Mouse (Mus musculus) lung, postnatal 0 days (tissue): Measurements from ENCODE around the gene Vpreb1. TPM values are rescaled to one million over a fixed set of nuclear protein-coding genes. Genes with fewer than 3 reads are reported as not detected.

Source experiments
- ATAC-seq: fragments of 200-750 bp; cut with Nextera tagmentation; 2 replicates; pipeline ENCODE4 v1.8.0; 2017; ENCODE audit warnings: moderate library complexity
- DNase-seq: peaks from one replicate; pipeline ENCODE4 v3.0.0-alpha.2; 2016; ENCODE audit warnings: low spot score
- H3K27ac ChIP-seq: fragments of 300-500 bp; sonication (generic); 2 replicates; pipeline ENCODE4 v1.5.1; 2014; ENCODE audit warnings: antibody characterized with exemption, mild to moderate bottlenecking, low read length, mixed read lengths
- H3K27me3 ChIP-seq: fragments of 300-500 bp; sonication (generic); replicated peaks from 2 replicates; pipeline ENCODE4 v1.6.1; 2014; ENCODE audit warnings: low read length, mixed read lengths; ENCODE audit not compliant: insufficient read depth
- H3K36me3 ChIP-seq: fragments of 300-500 bp; sonication (generic); 2 replicates; pipeline ENCODE4 v1.6.1; 2014; ENCODE audit warnings: low read length, mixed read lengths; ENCODE audit not compliant: insufficient read depth
- H3K4me1 ChIP-seq: fragments of 300-500 bp; sonication (generic); 2 replicates; pipeline ENCODE4 v1.6.1; 2014; ENCODE audit warnings: antibody characterized with exemption, low read depth, low read length, mixed read lengths; ENCODE audit not compliant: insufficient read depth
- H3K4me2 ChIP-seq: fragments of 300-500 bp; sonication (generic); replicated peaks from 2 replicates; pipeline ENCODE4 v1.6.1; 2014; ENCODE audit warnings: low read depth, mild to moderate bottlenecking, low read length, moderate library complexity, mixed read lengths
- H3K4me3 ChIP-seq: fragments of 300-500 bp; sonication (generic); 2 replicates; pipeline ENCODE4 v1.5.1; 2014; ENCODE audit warnings: low read depth, low read length
- H3K9ac ChIP-seq: fragments of 300-500 bp; sonication (generic); replicated peaks from 2 replicates; pipeline ENCODE4 v1.6.1; 2014; ENCODE audit warnings: low read depth, mild to moderate bottlenecking
- H3K9me3 ChIP-seq: fragments of 300-500 bp; sonication (generic); 2 replicates; pipeline ENCODE4 v1.6.1; 2016; ENCODE audit warnings: low read length, mixed read lengths
- CTCF ChIP-seq: IDR thresholded peaks from 2 replicates; pipeline ENCODE4 v1.5.1; 2016; ENCODE audit warnings: antibody characterized with exemption, mild to moderate bottlenecking
- EP300 ChIP-seq: IDR thresholded peaks from 2 replicates; pipeline ENCODE4 v1.6.1; 2016; ENCODE audit warnings: antibody characterized with exemption, mild to moderate bottlenecking, control low read depth
- WGBS: fragments of 180-500 bp; shearing (Covaris S2); extraction: QIAGEN DNeasy Blood & Tissue Kit; methylation state at CpG from one replicate; pipeline ENCODE4 v1.1.7; 2014; 5-methylcytosine and 5-hydroxymethylcytosine counted together
- polyA plus RNA-seq: library from polyadenylated mRNA; unstranded; fragments of >200 nt; fragmentation: Nextera tagmentation; extraction: Ambion mirVana; gene quantifications from 2 replicates; pipeline ENCODE4 v1.2.1, GENCODE M21; 2015

The Vpreb1 gene
- polyA plus RNA-seq, 1 experiment from 2014 or later, result 2.3 TPM

DNA sequence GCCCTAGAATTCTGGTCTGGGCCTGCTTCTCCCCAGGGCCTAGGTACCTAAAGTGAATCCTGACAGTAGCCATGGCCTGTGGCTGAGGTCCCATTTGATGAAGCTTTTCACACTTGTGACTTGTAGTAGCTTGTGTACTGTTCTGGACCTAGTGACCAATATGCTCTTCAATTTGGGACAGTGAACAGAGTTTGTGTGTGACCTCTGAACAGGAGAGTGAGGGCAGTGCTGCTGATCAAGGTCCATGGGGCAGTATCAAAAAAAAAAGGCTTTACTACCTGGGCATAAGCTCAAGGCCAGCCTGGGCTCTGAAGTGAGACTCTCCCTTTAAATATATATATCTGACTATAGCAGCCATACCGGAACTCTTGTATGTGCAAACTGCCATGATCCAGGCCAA, 17.7 kb upstream of the Vpreb1 start:
- 91% methylated on average over 1 of the region's 1 CpGs for WGBS
- no peak for TF ChIP-seq EP300
- TF ChIP-seq CTCF, result no peak
- Histone ChIP-seq H3K9me3 (no peaks in the 10 kb centered on the region), H3K36me3 (peaks cover 66% of the 10 kb centered on the region), H3K4me2 (no peak overlapping the region), H3K9ac (no peak overlapping the region), H3K27me3 (no peaks in the 10 kb centered on the region), H3K27ac (no peak overlapping the region), H3K4me3 (no peak overlapping the region), H3K4me1 (no peaks in the 10 kb centered on the region)
- ATAC-seq, result no peak
- no peak for DNase-seq

- Histone ChIP-seq H3K9ac (no peak overlapping the region), H3K27ac (no peak overlapping the region), H3K4me3 (no peak overlapping the region), H3K9me3 (no peaks in the 10 kb centered on the region), H3K27me3 (no peaks in the 10 kb centered on the region), H3K4me2 (no peak overlapping the region), H3K4me1 (no peaks in the 10 kb centered on the region), H3K36me3 (peaks cover 62% of the 10 kb centered on the region)
- TF ChIP-seq CTCF, result no peak
- no peak for TF ChIP-seq EP300
- 89% methylated on average over 5 of the region's 5 CpGs for WGBS
- DNase-seq (no peak), ATAC-seq (no peak)
Measured at GRCm38 (mm10) chr16:16879025-16879424, 8.4 kb upstream of the Vpreb1 start.

DNA sequence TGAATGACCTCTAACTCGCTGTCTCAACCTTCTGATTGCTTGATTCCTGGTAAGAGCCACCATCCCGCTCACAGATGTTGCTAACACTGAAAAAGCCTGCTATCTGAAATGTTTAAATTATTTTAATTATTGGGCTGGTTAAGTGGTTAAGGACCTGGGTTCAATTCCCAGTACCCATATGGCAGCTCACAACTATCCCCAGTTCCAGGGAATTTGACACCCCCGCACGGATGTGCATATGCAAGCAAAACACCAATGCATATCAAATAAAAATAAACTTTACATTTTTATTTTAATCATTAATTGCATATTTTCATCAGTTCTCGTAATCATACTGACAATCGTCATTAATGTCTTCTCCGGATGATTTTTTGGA, 414 bp downstream of the Vpreb1 start:
- Histone ChIP-seq H3K36me3 (no peaks in the 10 kb centered on the region), H3K9me3 (no peaks in the 10 kb centered on the region), H3K27me3 (no peaks in the 10 kb centered on the region), H3K4me1 (peaks cover 8% of the 10 kb centered on the region; the same call in 1 of the 2 replicates), H3K4me2 (peak overlapping the region; percentile 70), H3K27ac (peak overlapping the region; percentile 95; the same call in 1 of the 2 replicates), H3K4me3 (peak overlapping the region; percentile 70), H3K9ac (no peak overlapping the region)
- 34% methylated on average over 7 of the region's 7 CpGs for WGBS
- TF ChIP-seq CTCF (no peak), EP300 (0 out of 2 replicates have a peak, but pooled peaks have one; percentile 8)
- DNase-seq (no peak), ATAC-seq (peak; percentile 2; the same call in 1 of the 2 replicates)

- DNase-seq (peak; percentile 71), ATAC-seq (peak; percentile 58)
- 23% methylated on average over 4 of the region's 5 CpGs for WGBS
Measured at GRCm38 (mm10) chr16:16865696-16866561, 4.7 kb downstream of the Vpreb1 start.

DNA sequence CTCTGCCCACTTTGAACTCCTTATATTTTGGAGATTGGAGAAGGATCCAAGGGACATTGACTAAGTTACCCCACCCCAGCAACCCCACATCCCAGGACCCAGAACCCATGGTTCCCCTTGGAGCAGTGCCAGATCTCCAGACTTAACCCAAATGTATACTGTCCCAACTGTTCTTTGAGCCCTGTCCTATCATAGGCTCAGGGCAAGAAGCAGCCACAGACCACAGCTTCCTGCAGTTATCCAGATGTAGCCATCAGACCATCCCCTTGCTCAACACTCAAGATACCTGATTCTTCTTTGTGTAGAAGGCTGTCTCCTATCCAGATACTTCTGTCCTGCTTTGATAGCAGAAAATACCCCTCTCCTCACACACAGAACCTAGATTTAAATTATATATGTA, 5.4 kb downstream of the Vpreb1 start:
- H3K27me3 ChIP-seq, result no peaks in the 10 kb centered on the region
- no peak for DNase-seq
- TF ChIP-seq EP300 (no peak), CTCF (no peak)
- H3K4me1 ChIP-seq, result no peaks in the 10 kb centered on the region
- H3K27ac ChIP-seq, result peak overlapping the region; percentile 63
- H3K4me3 ChIP-seq, result no peak overlapping the region
- no peaks in the 10 kb centered on the region for H3K36me3 ChIP-seq
- H3K4me2 ChIP-seq, result no peak overlapping the region
- no peak overlapping the region for H3K9ac ChIP-seq
- ATAC-seq, result no peak
- no peaks in the 10 kb centered on the region for H3K9me3 ChIP-seq

More at GRCm38 (mm10) chr16:16865696-16866561, 4.7 kb downstream of the Vpreb1 start:
- H3K36me3 ChIP-seq, result no peaks in the 10 kb centered on the region
- no peak overlapping the region for H3K4me2 ChIP-seq
- peak overlapping the region; percentile 63 for H3K27ac ChIP-seq
- no peaks in the 10 kb centered on the region for H3K9me3 ChIP-seq
- TF ChIP-seq EP300 (peak; percentile 49; the same call in 1 of the 2 replicates), CTCF (no peak)
- no peak overlapping the region for H3K9ac ChIP-seq
- H3K27me3 ChIP-seq, result no peaks in the 10 kb centered on the region
- H3K4me1 ChIP-seq, result no peaks in the 10 kb centered on the region
- no peak overlapping the region for H3K4me3 ChIP-seq

GRCm38 (mm10) chr16:16863978-16864377, 6.7 kb downstream of the Vpreb1 start, which contains the start of gene Igll1:
Gene Igll1 (minus strand): TSS chr16:16863985.
- 69% methylated on average over 2 of the region's 2 CpGs for WGBS
- Histone ChIP-seq H3K9me3 (no peaks in the 10 kb centered on the region), H3K4me2 (no peak within 1 kb of the TSS), H3K9ac (no peak within 1 kb of the TSS), H3K27ac (no peak within 1 kb of the TSS), H3K4me1 (no peaks in the 10 kb centered on the region), H3K27me3 (no peaks in the 10 kb centered on the region), H3K4me3 (no peak within 1 kb of the TSS), H3K36me3 (no peaks in the 10 kb centered on the region)
- DNase-seq, result no peak
- TF ChIP-seq EP300, result no peak
- no peak for TF ChIP-seq CTCF
- ATAC-seq, result no peak
